Mouse (Mus musculus) midbrain, embryonic 12.5 days (tissue): Measurements from ENCODE around the gene Gtf2h5. TPM values are rescaled to one million over a fixed set of nuclear protein-coding genes. Genes with fewer than 3 reads are reported as not detected.

Experiments
- ATAC-seq: fragments of 200-750 bp; cut with Nextera tagmentation; 2 replicates; pipeline ENCODE4 v1.8.0; 2017; ENCODE audit warnings: low read depth, moderate TSS enrichment, moderate library complexity; ENCODE audit not compliant: low FRiP score
- H3K27ac ChIP-seq: fragments of 300-500 bp; sonication (generic); replicated peaks from 2 replicates; pipeline ENCODE4 v1.5.1; 2016; ENCODE audit warnings: mild to moderate bottlenecking
- H3K27me3 ChIP-seq: fragments of 300-500 bp; sonication (generic); 2 replicates; pipeline ENCODE4 v1.6.1; 2016; ENCODE audit warnings: mild to moderate bottlenecking
- H3K36me3 ChIP-seq: fragments of 300-500 bp; sonication (generic); 2 replicates; pipeline ENCODE4 v1.6.1; 2016
- H3K4me1 ChIP-seq: fragments of 300-500 bp; sonication (generic); 2 replicates; pipeline ENCODE4 v1.6.1; 2016
- H3K4me2 ChIP-seq: fragments of 300-500 bp; sonication (generic); replicated peaks from 2 replicates; pipeline ENCODE4 v1.6.1; 2016; ENCODE audit warnings: mild to moderate bottlenecking, moderate library complexity
- H3K4me3 ChIP-seq: fragments of 300-500 bp; sonication (generic); 2 replicates; pipeline ENCODE4 v1.5.1; 2016; ENCODE audit warnings: mild to moderate bottlenecking
- H3K9ac ChIP-seq: fragments of 300-500 bp; sonication (generic); replicated peaks from 2 replicates; pipeline ENCODE4 v1.6.1; 2016; ENCODE audit warnings: mild to moderate bottlenecking, moderate library complexity
- H3K9me3 ChIP-seq: fragments of 300-500 bp; sonication (generic); 2 replicates; pipeline ENCODE4 v1.6.1; 2016; ENCODE audit warnings: mild to moderate bottlenecking
- WGBS: fragments of 180-500 bp; shearing (Covaris S2); methylation state at CpG from one replicate; pipeline ENCODE4 v1.1.7; 2016; 5-methylcytosine and 5-hydroxymethylcytosine counted together
- microRNA-seq: library from miRNA; unstranded; fragments of <30 nt; microRNA quantifications from one replicate; pipeline ENCODE4, GENCODE M21; 2017
- polyA plus RNA-seq: library from polyadenylated mRNA; unstranded; fragments of >200 nt; fragmentation: Nextera tagmentation; extraction: Ambion mirVana; gene quantifications from 2 replicates; pipeline ENCODE4 v1.2.1, GENCODE M21; 2016

The Gtf2h5 gene
- polyA plus RNA-seq, 1 experiment from 2014 or later, result 157 TPM

- no peaks in the 10 kb centered on the region for H3K27me3 ChIP-seq
- no peak overlapping the region for H3K27ac ChIP-seq
- no peak overlapping the region for H3K4me3 ChIP-seq
- WGBS, result 84% methylated on average over 4 of the region's 4 CpGs
- peaks cover 26% of the 10 kb centered on the region for H3K36me3 ChIP-seq
- H3K4me1 ChIP-seq, result peaks cover 3% of the 10 kb centered on the region; the same call in 1 of the 2 replicates
- H3K9me3 ChIP-seq, result no peaks in the 10 kb centered on the region
- no peak overlapping the region for H3K4me2 ChIP-seq
- no peak for ATAC-seq
- H3K9ac ChIP-seq, result no peak overlapping the region
Measured at GRCm38 (mm10) chr17:6117148-6117725, 37.7 kb downstream of the Gtf2h5 start.

- Histone ChIP-seq H3K9ac (no peak overlapping the region), H3K36me3 (peaks cover 33% of the 10 kb centered on the region), H3K27ac (no peak overlapping the region), H3K27me3 (no peaks in the 10 kb centered on the region), H3K9me3 (no peaks in the 10 kb centered on the region), H3K4me3 (no peak overlapping the region), H3K4me1 (peaks cover 3% of the 10 kb centered on the region; the same call in 1 of the 2 replicates), H3K4me2 (no peak overlapping the region)
- WGBS, result 88% methylated on average over 3 of the region's 3 CpGs
- ATAC-seq, result no peak
Measured at GRCm38 (mm10) chr17:6117917-6118316, 38.3 kb downstream of the Gtf2h5 start.

GRCm38 (mm10) chr17:6118861-6119260 lies 39.3 kb downstream of the Gtf2h5 start:
- Histone ChIP-seq H3K4me2 (no peak overlapping the region), H3K4me3 (no peak overlapping the region), H3K27me3 (no peaks in the 10 kb centered on the region), H3K9me3 (no peaks in the 10 kb centered on the region), H3K27ac (no peak overlapping the region), H3K9ac (no peak overlapping the region), H3K36me3 (peaks cover 43% of the 10 kb centered on the region), H3K4me1 (peaks cover 3% of the 10 kb centered on the region; the same call in 1 of the 2 replicates)
- no peak for ATAC-seq
- 91% methylated on average over 4 of the region's 4 CpGs for WGBS

- Histone ChIP-seq H3K36me3 (peaks cover 38% of the 10 kb centered on the region), H3K27me3 (no peaks in the 10 kb centered on the region), H3K9me3 (no peaks in the 10 kb centered on the region), H3K27ac (no peak overlapping the region), H3K4me1 (no peaks in the 10 kb centered on the region), H3K4me2 (no peak overlapping the region), H3K9ac (no peak overlapping the region), H3K4me3 (no peak overlapping the region)
- WGBS, result 90% methylated on average over 4 of the region's 4 CpGs
- ATAC-seq, result no peak
Measured at GRCm38 (mm10) chr17:6123776-6124175, 44.2 kb downstream of the Gtf2h5 start.

- Histone ChIP-seq H3K9me3 (no peaks in the 10 kb centered on the region), H3K36me3 (peaks cover 38% of the 10 kb centered on the region), H3K4me3 (no peak overlapping the region), H3K27me3 (no peaks in the 10 kb centered on the region), H3K4me2 (no peak overlapping the region), H3K4me1 (no peaks in the 10 kb centered on the region), H3K27ac (no peak overlapping the region), H3K9ac (no peak overlapping the region)
- 93% methylated on average over 3 of the region's 3 CpGs for WGBS
- ATAC-seq, result no peak
Measured at GRCm38 (mm10) chr17:6125441-6125840, 45.9 kb downstream of the Gtf2h5 start.

- no peak overlapping the region for H3K4me2 ChIP-seq
- H3K4me3 ChIP-seq, result no peak overlapping the region
- H3K9ac ChIP-seq, result no peak overlapping the region
- no peak overlapping the region for H3K27ac ChIP-seq
- no peaks in the 10 kb centered on the region for H3K27me3 ChIP-seq
- WGBS, result 69% methylated on average over 3 of the region's 3 CpGs
- H3K9me3 ChIP-seq, result no peaks in the 10 kb centered on the region
- H3K36me3 ChIP-seq, result peaks cover 25% of the 10 kb centered on the region
- ATAC-seq, result no peak
- H3K4me1 ChIP-seq, result no peaks in the 10 kb centered on the region
Measured at GRCm38 (mm10) chr17:6128039-6128438, 48.5 kb downstream of the Gtf2h5 start.

GRCm38 (mm10) chr17:6129361-6129760 lies 49.8 kb downstream of the Gtf2h5 start:
- H3K9ac ChIP-seq, result no peak overlapping the region
- H3K27me3 ChIP-seq, result no peaks in the 10 kb centered on the region
- no peaks in the 10 kb centered on the region for H3K9me3 ChIP-seq
- no peak overlapping the region for H3K4me3 ChIP-seq
- no peak for ATAC-seq
- 84% methylated on average over 4 of the region's 4 CpGs for WGBS
- H3K36me3 ChIP-seq, result peaks cover 15% of the 10 kb centered on the region
- no peak overlapping the region for H3K27ac ChIP-seq
- H3K4me1 ChIP-seq, result no peaks in the 10 kb centered on the region
- no peak overlapping the region for H3K4me2 ChIP-seq

GRCm38 (mm10) chr17:6131083-6131482 lies 51.5 kb downstream of the Gtf2h5 start:
- H3K27me3 ChIP-seq, result no peaks in the 10 kb centered on the region
- H3K36me3 ChIP-seq, result peaks cover 4% of the 10 kb centered on the region; the same call in 1 of the 2 replicates
- no peak overlapping the region for H3K27ac ChIP-seq
- ATAC-seq, result no peak
- H3K9ac ChIP-seq, result no peak overlapping the region
- 95% methylated on average over 3 of the region's 3 CpGs for WGBS
- no peaks in the 10 kb centered on the region for H3K9me3 ChIP-seq
- H3K4me1 ChIP-seq, result no peaks in the 10 kb centered on the region
- no peak overlapping the region for H3K4me3 ChIP-seq
- H3K4me2 ChIP-seq, result no peak overlapping the region

Small RNA genes lying within 50 kb of the gene (microRNA-seq; reads per million reads assigned to microRNA genes)
- gene Gm22774, result not detected

Other genes starting within 250 kb of the Gtf2h5 start
- 15.5 and 16.3 TPM in 2 replicates for gene Snx9, start 238.5 kb upstream of the Gtf2h5 start, polyA plus RNA-seq
- 0.59 and 1.4 TPM in 2 replicates for gene Synj2, start 138.5 kb upstream of the Gtf2h5 start, polyA plus RNA-seq
- 9.5 and 10.6 TPM in 2 replicates for gene Serac1, start within 50 bp of the Gtf2h5 start, polyA plus RNA-seq
- gene Tulp4, start 26.7 kb downstream of the Gtf2h5 start, polyA plus RNA-seq, result 130 and 131 TPM in 2 replicates
- 28.1 and 29.1 TPM in 2 replicates for gene Tmem181a, start 177.1 kb downstream of the Gtf2h5 start, polyA plus RNA-seq
- 36.3 and 37.4 TPM in 2 replicates for gene Dynlt1a, start 237.7 kb downstream of the Gtf2h5 start, polyA plus RNA-seq